Mouse (Mus musculus) ES-Bruce4 (cell line): Measurements from ENCODE around the gene Tmem127. TPM values are rescaled to one million over a fixed set of nuclear protein-coding genes. Genes with fewer than 3 reads are reported as not detected.
"Not testable (repeated sequence)": the region's sequence is repeated elsewhere in the genome, so short reads cannot be mapped to it uniquely, and the experiment has no call there.

ENCODE experiments used
- H3K27ac ChIP-seq: 2 replicates; pipeline ENCODE4 v1.5.1; 2012; ENCODE audit warnings: low read length, inconsistent platforms; ENCODE audit not compliant: insufficient read depth
- H3K27me3 ChIP-seq: 2 replicates; pipeline ENCODE4 v1.6.1; 2012; ENCODE audit warnings: mild to moderate bottlenecking, low read length, inconsistent platforms; ENCODE audit not compliant: control insufficient read depth, poor library complexity, insufficient read depth, severe bottlenecking
- H3K36me3 ChIP-seq: 2 replicates; pipeline ENCODE4 v1.6.1; 2012; ENCODE audit warnings: inconsistent platforms, mild to moderate bottlenecking, low read length, moderate library complexity; ENCODE audit not compliant: control insufficient read depth, poor library complexity, insufficient read depth, severe bottlenecking
- H3K4me1 ChIP-seq: one replicate; pipeline ENCODE4 v1.8.1; 2011; ENCODE audit warnings: low read length; ENCODE audit not compliant: control insufficient read depth, insufficient read depth
- H3K4me3 ChIP-seq: 2 replicates; pipeline ENCODE4 v1.5.1; 2011; ENCODE audit warnings: low read depth, mild to moderate bottlenecking, low read length
- H3K9ac ChIP-seq: 2 replicates; pipeline ENCODE4 v1.6.1; 2012; ENCODE audit warnings: low read depth, mild to moderate bottlenecking, inconsistent platforms; ENCODE audit not compliant: poor library complexity, severe bottlenecking
- H3K9me3 ChIP-seq: replicated peaks from 2 replicates; pipeline ENCODE4 v1.6.1; 2012; ENCODE audit warnings: mild to moderate bottlenecking, low read length, inconsistent platforms; ENCODE audit not compliant: control insufficient read depth, poor library complexity, insufficient read depth, severe bottlenecking
- CTCF ChIP-seq: IDR thresholded peaks from one replicate; pipeline ENCODE4 v1.8.1; 2011; ENCODE audit warnings: low read depth, low read length
- EP300 ChIP-seq: IDR thresholded peaks from 2 replicates; pipeline ENCODE4 v1.6.1; 2011; ENCODE audit warnings: low read depth, low read length; ENCODE audit not compliant: insufficient read depth
- POLR2A ChIP-seq: IDR thresholded peaks from one replicate; pipeline ENCODE4 v1.8.1; 2011; ENCODE audit warnings: low read length; ENCODE audit not compliant: insufficient read depth
- polyA plus RNA-seq: library from polyadenylated mRNA; stranded (reverse); fragments of >200 nt; gene quantifications from 2 replicates; pipeline ENCODE4 v1.2.4, GENCODE M21; 2011; ENCODE audit warnings: low read depth; ENCODE audit not compliant: missing spikeins, insufficient read depth, insufficient read length

Tmem127 gene
- polyA plus RNA-seq, 1 experiment = 21.7 TPM

DNA sequence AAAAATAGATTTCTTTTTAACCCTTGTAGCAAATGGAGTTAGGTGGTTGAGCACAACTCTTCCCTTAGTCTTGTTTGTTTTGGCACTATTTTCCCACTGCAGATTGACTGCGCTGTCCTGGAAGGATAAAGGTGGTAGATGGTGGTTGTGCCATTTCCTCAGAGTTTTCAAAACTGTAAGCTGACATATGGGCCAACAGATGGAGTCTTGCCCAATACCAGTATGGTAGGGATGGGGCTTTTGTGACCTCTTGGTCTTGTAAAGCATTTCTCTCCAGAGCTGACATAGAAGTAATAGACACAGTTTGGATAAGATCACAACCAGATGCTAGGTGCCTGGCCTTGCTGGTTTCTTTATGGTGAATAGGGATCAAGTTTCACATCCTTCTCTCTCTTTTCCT lies 50.3 kb downstream of the Tmem127 start:
- no peak for TF ChIP-seq POLR2A
- TF ChIP-seq EP300 = no peak
- no peak for TF ChIP-seq CTCF
- H3K27ac ChIP-seq = no peak overlapping the region

DNA sequence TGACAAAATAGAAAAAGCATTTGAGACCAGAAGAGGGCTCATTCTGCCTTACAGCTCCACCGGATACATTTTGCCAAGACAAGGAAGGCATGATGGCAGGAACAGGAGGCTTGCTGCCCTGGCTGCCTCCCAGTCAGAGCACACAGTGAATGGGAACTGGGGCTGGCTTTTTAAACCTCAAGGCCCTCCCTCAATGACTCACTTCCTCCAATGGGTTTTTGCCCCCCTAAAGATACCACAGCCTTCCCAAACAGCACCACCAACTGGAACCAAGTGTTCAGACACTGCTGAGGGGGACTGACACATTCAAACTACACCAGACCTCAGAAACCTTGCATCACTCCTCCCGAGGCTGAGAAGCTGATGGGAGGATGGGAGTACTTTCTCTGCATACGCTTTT lies 53.0 kb downstream of the Tmem127 start:
- TF ChIP-seq EP300 (no peak), POLR2A (no peak)
- H3K36me3 ChIP-seq = peaks cover 21% of the 10 kb centered on the region
- H3K27me3 ChIP-seq = no peaks in the 10 kb centered on the region
- H3K27ac ChIP-seq = no peak overlapping the region
- H3K4me3 ChIP-seq = no peak overlapping the region
- H3K4me1 ChIP-seq = no peaks in the 10 kb centered on the region
- H3K9ac ChIP-seq = no peak overlapping the region
- no peaks in the 10 kb centered on the region; the same call in 1 of the 2 replicates for H3K9me3 ChIP-seq

More for the DNA sequence above, 50.3 kb downstream of the Tmem127 start:
- H3K4me1 ChIP-seq = no peaks in the 10 kb centered on the region
- no peak overlapping the region for H3K4me3 ChIP-seq
- no peak overlapping the region for H3K9ac ChIP-seq
- H3K9me3 ChIP-seq = no peaks in the 10 kb centered on the region; the same call in 1 of the 2 replicates
- H3K36me3 ChIP-seq = peaks cover 21% of the 10 kb centered on the region
- no peaks in the 10 kb centered on the region for H3K27me3 ChIP-seq

DNA sequence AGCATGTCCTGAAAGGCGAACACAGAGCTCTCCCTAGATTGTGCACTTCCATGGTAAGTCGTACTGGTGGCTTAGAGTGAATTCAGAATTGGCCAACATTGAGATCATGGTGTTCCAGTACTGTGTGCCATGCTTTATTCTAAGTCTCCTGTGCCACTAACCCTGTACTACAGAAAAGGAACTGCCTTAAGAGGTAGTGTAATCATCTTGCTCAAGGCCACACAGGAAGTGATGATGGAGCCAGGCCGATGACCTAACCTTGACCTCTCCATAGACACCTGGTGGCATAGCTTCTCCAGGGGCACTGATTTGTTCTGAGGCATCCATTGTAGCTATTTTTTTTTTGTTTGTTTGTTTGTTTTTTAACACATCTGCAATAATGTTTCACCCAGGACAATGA lies 54.2 kb downstream of the Tmem127 start:
- peaks cover 17% of the 10 kb centered on the region for H3K36me3 ChIP-seq
- no peaks in the 10 kb centered on the region; the same call in 1 of the 2 replicates for H3K9me3 ChIP-seq
- H3K9ac ChIP-seq = no peak overlapping the region
- H3K4me1 ChIP-seq = no peaks in the 10 kb centered on the region
- no peaks in the 10 kb centered on the region for H3K27me3 ChIP-seq
- TF ChIP-seq POLR2A (no peak), EP300 (no peak), CTCF (no peak)
- H3K27ac ChIP-seq = no peak overlapping the region
- no peak overlapping the region for H3K4me3 ChIP-seq

DNA sequence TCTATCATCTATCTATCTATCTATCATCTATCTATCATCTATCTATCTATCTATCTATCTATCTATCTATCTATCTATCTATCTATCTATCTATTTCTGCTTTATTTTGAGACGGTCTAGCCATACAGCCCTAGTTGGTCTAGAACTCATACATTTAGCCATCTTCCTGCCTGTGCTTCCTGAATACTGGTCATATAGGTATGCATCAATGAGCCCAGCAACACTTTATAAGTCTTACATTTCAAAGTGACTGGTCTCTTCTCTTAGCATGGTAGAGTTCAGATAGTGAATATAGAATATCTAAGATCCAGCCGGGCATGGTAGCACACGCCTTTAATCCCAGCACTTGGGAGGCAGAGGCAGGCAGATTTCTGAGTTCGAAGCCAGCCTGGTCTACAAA lies 56.5 kb downstream of the Tmem127 start:
- H3K4me1 ChIP-seq, H3K27ac ChIP-seq, H3K9me3 ChIP-seq, H3K36me3 ChIP-seq, H3K27me3 ChIP-seq, H3K9ac ChIP-seq, H3K4me3 ChIP-seq: not testable (repeated sequence)

DNA sequence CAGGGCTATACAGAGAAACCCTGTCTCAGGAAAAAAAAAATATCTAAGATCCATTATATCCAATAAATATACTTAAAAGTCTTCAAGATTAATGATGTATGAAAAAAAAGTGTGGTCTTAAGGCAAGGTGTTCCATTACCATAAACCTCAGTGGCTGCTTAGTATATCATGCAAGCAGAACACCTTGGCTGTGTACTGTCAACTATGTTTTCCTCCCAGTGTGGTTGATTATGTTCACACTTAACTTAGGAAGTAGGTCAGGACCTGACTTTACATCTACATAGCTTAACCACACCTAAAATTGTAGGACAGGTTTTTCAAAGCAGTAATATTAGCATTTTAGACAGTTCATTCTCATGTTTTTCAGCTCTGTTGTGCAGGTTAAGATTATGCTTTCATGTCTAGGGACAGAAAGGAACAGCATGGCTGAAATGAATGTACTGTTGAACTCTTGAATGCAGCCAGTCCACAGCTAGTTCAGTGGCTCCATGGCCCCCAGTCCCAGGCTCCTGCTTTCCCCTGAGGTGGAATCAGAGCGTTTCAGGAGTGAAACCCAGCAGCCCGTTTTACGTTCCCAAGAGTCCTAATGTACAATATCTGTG lies 57.0 kb downstream of the Tmem127 start:
- H3K36me3 ChIP-seq = no peaks in the 10 kb centered on the region
- no peaks in the 10 kb centered on the region for H3K4me1 ChIP-seq
- no peaks in the 10 kb centered on the region for H3K9me3 ChIP-seq
- H3K9ac ChIP-seq = no peak overlapping the region
- no peaks in the 10 kb centered on the region for H3K27me3 ChIP-seq
- H3K4me3 ChIP-seq = no peak overlapping the region
- no peak overlapping the region for H3K27ac ChIP-seq
- TF ChIP-seq EP300 (no peak), POLR2A (no peak), CTCF (no peak)

DNA sequence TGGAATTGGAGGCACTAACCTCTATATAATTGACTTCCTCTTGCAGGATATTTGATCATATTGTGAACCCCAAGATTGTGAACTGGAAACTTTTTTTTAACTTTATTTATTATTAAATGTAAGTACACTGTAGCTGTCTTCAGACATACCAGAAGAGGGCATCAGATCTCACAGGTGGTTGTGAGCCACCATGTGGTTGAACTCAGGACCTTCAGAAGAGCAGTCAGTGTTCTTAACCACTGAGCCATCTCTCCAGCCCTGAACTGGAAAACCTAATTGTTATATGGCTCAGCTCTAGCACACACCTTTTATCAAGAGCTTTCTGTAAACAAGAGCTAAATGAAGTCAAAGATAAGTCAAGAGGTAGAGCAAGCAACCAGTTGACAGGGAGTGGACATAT lies 58.4 kb downstream of the Tmem127 start:
- Histone ChIP-seq H3K27me3 (no peaks in the 10 kb centered on the region), H3K27ac (no peak overlapping the region), H3K4me3 (no peak overlapping the region), H3K9me3 (no peaks in the 10 kb centered on the region), H3K9ac (no peak overlapping the region), H3K4me1 (no peaks in the 10 kb centered on the region), H3K36me3 (no peaks in the 10 kb centered on the region)
- TF ChIP-seq POLR2A (no peak), EP300 (no peak), CTCF (no peak)
